Mouse (Mus musculus) olfactory bulb, adult 2 months (tissue): ENCODE results near the gene Padi2.

ENCODE experiments used
- CTCF ChIP-seq: fragments of 200-500 bp; IDR thresholded peaks from 2 replicates; pipeline ENCODE4 v1.5.1; 2012; ENCODE audit warnings: low read depth, mild to moderate bottlenecking, low read length, moderate library complexity; ENCODE audit not compliant: insufficient read depth
- POLR2A ChIP-seq: fragments of 200-500 bp; IDR thresholded peaks from 2 replicates; pipeline ENCODE4 v1.6.1; 2012; ENCODE audit warnings: mild to moderate bottlenecking, low read depth, low read length, moderate library complexity; ENCODE audit not compliant: insufficient read depth

DNA sequence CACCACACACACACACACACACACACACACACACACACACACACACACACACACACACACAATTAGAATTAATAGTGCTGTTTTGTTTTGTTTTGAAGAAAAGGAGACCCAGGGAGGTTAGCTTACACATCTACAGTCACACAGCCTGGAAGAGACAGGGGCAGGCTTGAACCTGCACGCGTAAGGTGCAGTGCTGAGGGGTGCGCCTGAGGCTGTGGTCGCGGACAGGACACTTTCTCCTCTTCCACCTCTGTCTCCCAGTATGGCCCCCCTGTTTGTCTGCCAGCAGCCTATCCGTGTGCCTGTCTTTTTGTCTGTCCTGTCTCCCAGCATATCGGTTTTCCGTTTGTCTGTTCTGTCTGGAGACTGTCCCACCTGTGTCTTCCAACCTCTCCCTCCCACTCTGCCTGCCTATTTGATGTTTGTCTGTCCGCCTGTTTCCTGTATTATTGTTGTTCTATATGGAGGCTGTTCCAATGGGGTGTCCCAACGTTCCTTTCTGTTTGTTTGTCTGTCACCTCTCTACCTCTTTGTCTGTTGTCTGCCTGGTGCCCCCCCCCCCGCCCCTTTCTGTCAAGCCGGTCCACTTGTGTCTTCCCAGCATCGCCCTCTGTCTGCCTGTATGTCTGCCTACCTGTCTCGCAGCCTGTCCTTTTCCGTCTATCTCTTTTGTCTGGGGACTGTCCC is 80.0 kb downstream of the Padi2 start:
- TF ChIP-seq POLR2A (no peak), CTCF (no peak)
